Mouse (Mus musculus) heart, embryonic 11.5 days (tissue): ENCODE results near the gene Aurkb. TPM values are rescaled to one million over a fixed set of nuclear protein-coding genes. Genes with fewer than 3 reads are reported as not detected.

Experiments
- ATAC-seq: fragments of 200-750 bp; cut with Nextera tagmentation; replicated peaks from 2 replicates; pipeline ENCODE4 v1.8.0; 2017; ENCODE audit warnings: moderate library complexity; ENCODE audit not compliant: insufficient number of reproducible peaks, low FRiP score, low TSS enrichment
- H3K27ac ChIP-seq: fragments of 300-500 bp; sonication (generic); 2 replicates; pipeline ENCODE4 v1.5.1; 2014; ENCODE audit warnings: mild to moderate bottlenecking, low read depth, low read length
- H3K27me3 ChIP-seq: fragments of 300-500 bp; sonication (generic); 2 replicates; pipeline ENCODE4 v1.6.1; 2014; ENCODE audit warnings: mild to moderate bottlenecking, low read length, mixed read lengths; ENCODE audit not compliant: control insufficient read depth, insufficient read depth
- H3K36me3 ChIP-seq: fragments of 300-500 bp; sonication (generic); 2 replicates; pipeline ENCODE4 v1.6.1; 2014; ENCODE audit warnings: mild to moderate bottlenecking, low read length, moderate library complexity, mixed read lengths; ENCODE audit not compliant: control insufficient read depth, insufficient read depth
- H3K4me1 ChIP-seq: fragments of 300-500 bp; sonication (generic); 2 replicates; pipeline ENCODE4 v1.6.1; 2014; ENCODE audit warnings: low read length; ENCODE audit not compliant: control insufficient read depth, insufficient read depth
- H3K4me2 ChIP-seq: fragments of 300-500 bp; sonication (generic); 2 replicates; pipeline ENCODE4 v1.6.1; 2014; ENCODE audit warnings: mild to moderate bottlenecking, moderate library complexity
- H3K4me3 ChIP-seq: fragments of 300-500 bp; sonication (generic); 2 replicates; pipeline ENCODE4 v1.5.1; 2014; ENCODE audit warnings: low read depth, low read length
- H3K9ac ChIP-seq: fragments of 300-500 bp; sonication (generic); 2 replicates; pipeline ENCODE4 v1.6.1; 2014; ENCODE audit warnings: mild to moderate bottlenecking, low read depth, low read length, moderate library complexity
- H3K9me3 ChIP-seq: fragments of 300-500 bp; sonication (generic); replicated peaks from 2 replicates; pipeline ENCODE4 v1.6.1; 2016; ENCODE audit warnings: low read length; ENCODE audit not compliant: control insufficient read depth
- WGBS: fragments of 180-500 bp; shearing (Covaris S2); extraction: QIAGEN DNeasy Blood & Tissue Kit; methylation state at CpG from one replicate; pipeline ENCODE4 v1.1.7; 2014; ENCODE audit not compliant: insufficient replicate concordance; 5-methylcytosine and 5-hydroxymethylcytosine counted together
- polyA plus RNA-seq: library from polyadenylated mRNA; unstranded; fragments of >200 nt; fragmentation: Nextera tagmentation; extraction: Ambion mirVana; gene quantifications from 2 replicates; pipeline ENCODE4 v1.2.1, GENCODE M21; 2014

Aurkb gene
- polyA plus RNA-seq, 1 experiment from 2014 or later, result 89.2 TPM

DNA sequence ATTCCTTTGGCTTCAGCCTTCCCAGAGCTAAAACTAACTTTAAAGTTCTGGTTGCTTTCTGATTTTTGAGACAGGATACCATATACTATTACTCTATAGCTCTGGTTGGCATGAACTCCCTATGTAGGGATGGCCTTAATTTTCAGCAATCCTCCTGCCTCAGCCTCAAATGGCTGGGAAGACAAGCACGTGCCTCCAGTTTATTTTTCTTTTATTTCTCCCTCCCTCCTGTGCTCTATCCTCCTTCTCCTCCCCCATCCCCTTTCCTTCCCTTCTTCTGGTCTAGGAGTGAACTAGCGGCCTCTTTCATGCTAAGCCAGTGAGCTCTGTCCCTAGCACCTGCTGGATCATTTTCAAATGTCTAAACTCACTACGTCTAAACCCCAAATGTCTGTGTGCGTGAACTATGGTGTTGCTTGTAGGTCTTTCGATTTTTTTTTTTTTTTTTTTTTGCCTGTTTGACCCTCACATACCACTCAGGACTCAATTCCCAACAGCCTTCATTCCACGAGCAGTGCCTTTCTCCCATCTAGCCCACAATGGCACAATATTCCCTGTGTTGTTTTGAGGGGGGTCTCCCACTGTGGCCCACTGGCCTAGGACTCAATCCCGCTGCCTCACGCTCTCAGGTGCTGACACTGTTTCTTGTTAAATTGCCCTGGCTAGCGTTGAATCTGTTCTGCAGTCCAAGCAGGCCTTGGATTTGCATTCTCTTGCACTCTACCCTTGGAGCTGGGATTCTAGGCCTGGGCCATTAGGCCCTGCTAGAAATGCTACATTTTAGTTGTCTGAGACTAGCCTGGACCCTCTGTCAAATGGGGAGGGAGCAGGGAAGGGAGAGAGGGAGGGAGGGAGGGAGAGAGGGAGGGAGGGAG lies 19.0 kb downstream of the Aurkb start:
- Histone ChIP-seq H3K9ac (peak overlapping the region; percentile 80), H3K27me3 (no peaks in the 10 kb centered on the region), H3K4me3 (peak overlapping the region; percentile 88), H3K9me3 (no peaks in the 10 kb centered on the region), H3K4me2 (peak overlapping the region; percentile 98), H3K36me3 (no peaks in the 10 kb centered on the region), H3K4me1 (peaks cover 33% of the 10 kb centered on the region), H3K27ac (peak overlapping the region; percentile 79)
- no peak for ATAC-seq
- WGBS, result 57% methylated on average over 9 of the region's 9 CpGs

DNA sequence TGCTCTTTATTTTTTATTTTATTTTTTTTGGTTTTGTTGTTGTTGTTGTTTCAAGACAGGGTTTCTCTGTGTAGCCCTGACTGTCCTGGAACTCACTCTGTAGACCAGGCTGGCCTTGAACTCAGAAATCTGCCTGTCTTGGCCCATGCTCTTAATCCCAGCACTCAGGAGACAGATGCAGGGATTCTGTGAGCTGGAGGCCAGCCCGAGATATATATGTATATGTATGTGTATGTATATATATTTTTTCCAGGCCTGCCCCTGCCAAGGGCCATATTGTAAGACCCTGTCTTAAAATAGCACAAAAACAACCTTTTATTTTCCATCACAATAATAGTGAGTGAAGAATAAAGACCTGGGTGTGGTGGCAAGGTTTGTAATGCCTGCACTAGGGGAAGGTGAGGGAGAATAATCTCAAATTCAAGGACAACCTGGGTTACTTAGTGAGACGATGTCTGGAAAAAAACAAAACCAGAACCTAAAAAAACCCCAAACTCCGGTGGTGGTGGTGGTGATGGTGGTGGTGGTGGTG lies 20.0 kb downstream of the Aurkb start:
- H3K27ac ChIP-seq, result no peak overlapping the region
- no peaks in the 10 kb centered on the region for H3K36me3 ChIP-seq
- H3K4me3 ChIP-seq, result peak overlapping the region; percentile 43; the same call in 1 of the 2 replicates
- no peaks in the 10 kb centered on the region for H3K9me3 ChIP-seq
- H3K4me2 ChIP-seq, result peak overlapping the region; percentile 90
- 56% methylated on average over 3 of the region's 3 CpGs for WGBS
- no peaks in the 10 kb centered on the region for H3K27me3 ChIP-seq
- no peak for ATAC-seq
- no peak overlapping the region; the same call in 1 of the 2 replicates for H3K9ac ChIP-seq
- peaks cover 37% of the 10 kb centered on the region for H3K4me1 ChIP-seq

DNA sequence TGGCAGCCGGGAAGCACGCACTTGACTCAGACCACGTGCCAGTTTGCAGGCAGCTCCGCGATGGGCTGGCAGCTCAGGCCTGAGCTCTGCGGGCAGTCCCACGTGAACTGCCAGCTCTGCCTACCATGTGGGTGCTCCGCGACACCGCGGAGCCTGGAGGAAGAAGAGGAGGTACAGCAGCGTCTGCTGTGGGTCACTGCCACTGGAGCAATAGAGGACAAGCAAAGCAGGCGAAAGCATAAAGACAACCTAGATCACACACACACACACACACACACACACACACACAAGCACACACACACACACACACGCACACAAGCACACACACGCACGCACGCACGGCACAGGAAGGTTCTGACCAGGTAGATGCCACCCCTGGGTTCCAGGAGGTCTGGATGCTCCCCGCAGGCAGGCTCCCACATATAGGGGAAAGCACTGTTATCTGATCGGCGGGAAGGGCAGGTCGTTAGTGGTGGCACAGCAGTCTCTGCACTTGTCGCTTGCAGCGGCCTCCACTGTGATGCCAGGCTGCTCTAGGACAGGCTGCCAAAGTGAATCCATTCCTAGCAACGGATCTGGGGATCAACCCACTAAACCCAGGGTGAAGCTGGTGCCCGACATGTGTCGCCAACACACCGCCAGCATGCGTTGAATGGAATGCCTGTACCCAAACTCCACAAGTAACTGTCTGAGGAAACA lies 20.9 kb downstream of the Aurkb start:
- Histone ChIP-seq H3K9ac (peak overlapping the region; percentile 62), H3K27me3 (no peaks in the 10 kb centered on the region), H3K9me3 (no peaks in the 10 kb centered on the region), H3K36me3 (no peaks in the 10 kb centered on the region), H3K27ac (no peak overlapping the region), H3K4me1 (peaks cover 35% of the 10 kb centered on the region), H3K4me3 (peak overlapping the region; percentile 43), H3K4me2 (peak overlapping the region; percentile 90)
- no peak for ATAC-seq
- 2% methylated on average over 29 of the region's 29 CpGs for WGBS

DNA sequence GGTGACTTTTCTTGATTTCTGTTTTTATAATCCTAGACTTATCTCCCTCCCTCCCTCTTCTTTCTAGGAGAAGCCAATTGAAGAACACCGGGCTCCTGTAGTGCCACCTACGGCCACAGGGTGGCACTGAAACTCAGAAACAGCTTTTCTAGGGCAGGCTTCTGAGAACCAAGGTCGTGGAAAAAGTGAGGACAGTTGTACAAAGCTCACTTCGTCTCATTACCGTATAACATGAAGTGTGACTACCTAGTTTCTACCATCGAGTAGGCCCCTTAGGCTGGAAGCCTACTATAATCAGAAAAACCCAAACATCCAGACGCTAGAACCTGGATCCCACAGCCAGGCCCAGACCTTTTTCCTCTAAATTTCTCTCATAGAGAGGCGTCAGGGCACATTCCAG lies 21.5 kb downstream of the Aurkb start:
- no peaks in the 10 kb centered on the region for H3K36me3 ChIP-seq
- no peaks in the 10 kb centered on the region for H3K27me3 ChIP-seq
- peak overlapping the region; percentile 23; the same call in 1 of the 2 replicates for H3K9ac ChIP-seq
- H3K27ac ChIP-seq, result peak overlapping the region; percentile 78
- H3K4me3 ChIP-seq, result peak overlapping the region; percentile 43
- H3K4me2 ChIP-seq, result peak overlapping the region; percentile 90
- ATAC-seq, result no peak
- peaks cover 32% of the 10 kb centered on the region for H3K4me1 ChIP-seq
- no peaks in the 10 kb centered on the region for H3K9me3 ChIP-seq
- 6% methylated on average over 8 of the region's 8 CpGs for WGBS

GRCm38 (mm10) chr11:69067601-69068000 lies 22.2 kb downstream of the Aurkb start:
- no peak for ATAC-seq
- Histone ChIP-seq H3K36me3 (no peaks in the 10 kb centered on the region), H3K9ac (no peak overlapping the region), H3K4me3 (no peak overlapping the region), H3K4me2 (peak overlapping the region; percentile 90), H3K27me3 (no peaks in the 10 kb centered on the region), H3K27ac (peak overlapping the region; percentile 78), H3K4me1 (peaks cover 37% of the 10 kb centered on the region), H3K9me3 (no peaks in the 10 kb centered on the region)
- 16% methylated on average over 6 of the region's 6 CpGs for WGBS

GRCm38 (mm10) chr11:69070093-69070492 lies 24.6 kb downstream of the Aurkb start:
- peak overlapping the region; percentile 95 for H3K9ac ChIP-seq
- peak overlapping the region; percentile 89 for H3K27ac ChIP-seq
- H3K27me3 ChIP-seq, result no peaks in the 10 kb centered on the region
- peaks cover 40% of the 10 kb centered on the region for H3K4me1 ChIP-seq
- H3K4me2 ChIP-seq, result peak overlapping the region; percentile 61
- no peaks in the 10 kb centered on the region for H3K9me3 ChIP-seq
- peak overlapping the region; percentile 70 for H3K4me3 ChIP-seq
- no peaks in the 10 kb centered on the region for H3K36me3 ChIP-seq
- under 1% methylated on average over 13 of the region's 13 CpGs for WGBS
- no peak for ATAC-seq

- peak; percentile 78 for ATAC-seq
- peak within 1 kb of the TSS; percentile 95 for H3K9ac ChIP-seq
- peaks cover 40% of the 10 kb centered on the region for H3K4me1 ChIP-seq
- H3K27me3 ChIP-seq, result no peaks in the 10 kb centered on the region
- no peaks in the 10 kb centered on the region for H3K36me3 ChIP-seq
- H3K4me3 ChIP-seq, result peak within 1 kb of the TSS; percentile 70
- no peaks in the 10 kb centered on the region for H3K9me3 ChIP-seq
- H3K27ac ChIP-seq, result peak within 1 kb of the TSS; percentile 89
- H3K4me2 ChIP-seq, result peak within 1 kb of the TSS; percentile 61
- WGBS, result under 1% methylated on average over 47 of the region's 47 CpGs
Observed at GRCm38 (mm10) chr11:69070590-69071222, 25.3 kb downstream of the Aurkb start, which contains the start of gene Tmem107. Gene Tmem107, plus strand, starts transcription at chr11:69070806.

GRCm38 (mm10) chr11:69071262-69071661 lies 25.8 kb downstream of the Aurkb start:
- ATAC-seq, result no peak
- Histone ChIP-seq H3K27me3 (no peaks in the 10 kb centered on the region), H3K4me1 (peaks cover 36% of the 10 kb centered on the region), H3K27ac (peak overlapping the region; percentile 89), H3K36me3 (no peaks in the 10 kb centered on the region), H3K9ac (peak overlapping the region; percentile 95), H3K4me2 (peak overlapping the region; percentile 61), H3K4me3 (peak overlapping the region; percentile 70), H3K9me3 (no peaks in the 10 kb centered on the region)
- 27% methylated on average over 9 of the region's 9 CpGs for WGBS
